Mouse (Mus musculus) left cerebral cortex, adult 2 months (tissue): ENCODE data around the gene Gemin8. TPM values are rescaled to one million over a fixed set of nuclear protein-coding genes. Genes with fewer than 3 reads are reported as not detected.

Experiments used
- DNase-seq, 2 experiments: peaks; one replicate each; pipeline ENCODE4 v3.0.0; 2021 to 2022; ENCODE audit warnings: low spot score in 2 of 2, mixed read lengths in 1 of 2; ENCODE audit errors: extremely low spot score in 1 of 2
- H3K27ac ChIP-seq: fragments of 200-600 bp; 2 replicates; pipeline ENCODE4 v1.8.1; 2022
- H3K4me3 ChIP-seq: fragments of 200-600 bp; 2 replicates; pipeline ENCODE4 v1.8.1; 2022
- CTCF ChIP-seq: fragments of 200-600 bp; IDR thresholded peaks from 2 replicates; pipeline ENCODE4 v1.8.1; 2022; ENCODE audit warnings: antibody characterized with exemption, mild to moderate bottlenecking, moderate library complexity
- intact Hi-C: fragments of 180-260 bp; cut with DNase I; formaldehyde crosslinking; loops from one replicate; pipeline ENCODE4 v1.15.1; 2025
- total RNA-seq, 2 experiments: library from RNA; stranded (reverse); gene quantifications; 2 replicates each; pipeline ENCODE4 v1.2.3; 2021

The Gemin8 gene
- total RNA-seq, 2 experiments from 2014 or later = 12.8 to 14.1 TPM

GRCm38 (mm10) chrX:166183094-166183493 lies 12.8 kb downstream of the Gemin8 start:
- Histone ChIP-seq H3K4me3 (no peak overlapping the region), H3K27ac (no peak overlapping the region)
- no peak for TF ChIP-seq CTCF
- intact Hi-C loops = no loop called here
- no peak for DNase-seq

GRCm38 (mm10) chrX:166185327-166185913 lies 15.2 kb downstream of the Gemin8 start:
- H3K27ac ChIP-seq = no peak overlapping the region
- no peak for TF ChIP-seq CTCF
- DNase-seq = no peak
- intact Hi-C loops = no loop called here
- H3K4me3 ChIP-seq = no peak overlapping the region

- H3K4me3 ChIP-seq = no peak overlapping the region
- no peak for TF ChIP-seq CTCF
- intact Hi-C loops = no loop called here
- no peak for DNase-seq
- no peak overlapping the region for H3K27ac ChIP-seq
These were observed 17.5 kb downstream of the Gemin8 start for GRCm38 (mm10) chrX:166187803-166188202.

GRCm38 (mm10) chrX:166196327-166196726 lies 26.1 kb downstream of the Gemin8 start:
- intact Hi-C loops = no loop called here
- TF ChIP-seq CTCF = no peak
- no peak overlapping the region for H3K27ac ChIP-seq
- H3K4me3 ChIP-seq = no peak overlapping the region
- no peak for DNase-seq

GRCm38 (mm10) chrX:166198266-166198665 lies 28.0 kb downstream of the Gemin8 start:
- no peak for DNase-seq
- Histone ChIP-seq H3K27ac (no peak overlapping the region), H3K4me3 (no peak overlapping the region)
- TF ChIP-seq CTCF = no peak
- intact Hi-C loops = no loop called here

GRCm38 (mm10) chrX:166199812-166200211 lies 29.6 kb downstream of the Gemin8 start:
- Histone ChIP-seq H3K27ac (no peak overlapping the region), H3K4me3 (no peak overlapping the region)
- intact Hi-C loops = no loop called here
- DNase-seq = no peak
- TF ChIP-seq CTCF = no peak

- TF ChIP-seq CTCF = no peak
- DNase-seq = no peak
- no peak overlapping the region for H3K4me3 ChIP-seq
- intact Hi-C loops = loop anchor here (5.0 kb wide), 1 partner anchor 37 kb away; no protein-coding TSS in a partner anchor
- H3K27ac ChIP-seq = peak overlapping the region; percentile 53; the same call in 1 of the 2 replicates
These were observed 44.3 kb downstream of the Gemin8 start for GRCm38 (mm10) chrX:166214576-166214975.

- intact Hi-C loops = loop anchor here (2.0 kb wide), 1 partner anchor 123 kb away; no protein-coding TSS in a partner anchor
- TF ChIP-seq CTCF = no peak
- H3K4me3 ChIP-seq = no peak overlapping the region
- DNase-seq = no peak
- 0 out of 2 replicates have a peak overlapping the region, but pooled peaks have one; percentile 10 for H3K27ac ChIP-seq
These were observed 46.0 kb downstream of the Gemin8 start for GRCm38 (mm10) chrX:166216248-166216647.

GRCm38 (mm10) chrX:166216720-166217119 lies 46.5 kb downstream of the Gemin8 start:
- Histone ChIP-seq H3K27ac (no peak overlapping the region), H3K4me3 (no peak overlapping the region)
- TF ChIP-seq CTCF = no peak
- intact Hi-C loops = loop anchor here (2.0 kb wide), 1 partner anchor 122 kb away; no protein-coding TSS in a partner anchor
- DNase-seq = peak; percentile 17 to 64

GRCm38 (mm10) chrX:166219331-166219730 lies 49.1 kb downstream of the Gemin8 start:
- Histone ChIP-seq H3K4me3 (no peak overlapping the region), H3K27ac (no peak overlapping the region)
- no peak for DNase-seq
- intact Hi-C loops = no loop called here
- TF ChIP-seq CTCF = no peak

- intact Hi-C loops = no loop called here
- no peak for TF ChIP-seq CTCF
- DNase-seq = no peak
- H3K4me3 ChIP-seq = no peak overlapping the region
- H3K27ac ChIP-seq = no peak overlapping the region
These were observed 56.6 kb downstream of the Gemin8 start for GRCm38 (mm10) chrX:166226856-166227255.

- Histone ChIP-seq H3K27ac (no peak overlapping the region), H3K4me3 (no peak overlapping the region)
- intact Hi-C loops = no loop called here
- TF ChIP-seq CTCF = no peak
- no peak for DNase-seq
These were observed 59.5 kb downstream of the Gemin8 start for GRCm38 (mm10) chrX:166229750-166230149.
